Mouse (Mus musculus) bone marrow, adult 2 months (tissue): ENCODE results near the gene Maml3.

Experiments used
- CTCF ChIP-seq: fragments of 200-500 bp; IDR thresholded peaks from 2 replicates; pipeline ENCODE4 v1.5.1; 2011; ENCODE audit warnings: low read length, control low read depth; ENCODE audit not compliant: control insufficient read depth, insufficient read depth
- POLR2A ChIP-seq: fragments of 200-500 bp; IDR thresholded peaks from 2 replicates; pipeline ENCODE4 v1.6.1; 2011; ENCODE audit warnings: low read depth, mild to moderate bottlenecking, control low read depth, low read length, borderline replicate concordance; ENCODE audit not compliant: control insufficient read depth

DNA sequence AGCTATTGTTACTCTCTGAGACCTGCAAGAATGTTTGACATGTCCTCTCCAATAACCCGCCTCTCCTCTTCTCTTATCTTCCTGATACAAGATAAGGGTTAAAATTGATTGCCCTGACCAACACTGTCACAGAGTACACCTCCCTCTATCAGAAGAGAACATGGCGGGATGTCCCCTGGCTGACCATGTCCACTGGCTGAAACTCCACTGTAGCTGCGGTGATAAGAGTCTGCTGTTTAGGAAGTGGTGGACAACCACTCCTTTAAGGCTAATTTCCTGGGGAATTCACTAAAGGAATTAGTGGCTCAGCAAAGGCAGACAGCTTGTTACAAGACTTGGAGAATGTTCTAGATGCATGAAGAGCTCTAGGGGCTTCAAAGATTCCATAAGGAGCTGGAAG, 371.2 kb downstream of the Maml3 start:
- TF ChIP-seq POLR2A = no peak
- TF ChIP-seq CTCF = no peak
